Mouse (Mus musculus): ENCODE measurements at regions not wholly inside any gene's neighbourhood (a gene's known extent, or its start where the extent isn't known, plus 50 kb on each side); places are given as distances from the start of the nearest gene placed in this dataset.

- no peak for TF ChIP-seq CTCF (IDR thresholded peaks at IDR 0.05; ENCODE audit: low read depth)
- TF ChIP-seq EP300 (optimal IDR thresholded peaks at IDR 0.05) = no peak
Measured at GRCm38 (mm10) chr4:64135036-64135435, 88.2 kb upstream of the Tnc start.
